Mouse (Mus musculus): Measurements from ENCODE around the gene Rims1. TPM values are rescaled to one million over a fixed set of nuclear protein-coding genes. Genes with fewer than 3 reads are reported as not detected.

Gene Rims1
- polyA plus RNA-seq, 1 experiment from 2014 or later: 4.6 TPM

DNA sequence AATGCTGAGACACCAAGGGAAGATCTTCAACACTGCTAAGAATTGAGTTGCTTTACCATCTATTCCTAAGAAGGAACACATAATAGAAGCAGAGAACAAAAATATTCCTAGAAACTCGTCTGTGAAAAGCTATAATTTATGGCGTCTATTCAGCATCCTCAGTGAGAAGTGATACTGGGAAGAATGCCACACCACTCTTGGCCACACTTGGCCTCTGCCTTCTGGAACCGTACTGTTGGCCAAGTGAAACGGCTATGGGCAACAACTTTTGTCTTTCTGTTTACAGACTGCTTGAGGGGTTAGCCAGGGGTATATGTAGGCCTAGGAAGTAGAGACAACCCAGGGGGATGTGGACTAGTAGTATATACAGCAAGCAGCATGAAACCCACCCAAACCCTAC lies 547.4 kb downstream of the Rims1 start:
- WGBS: 86% methylated on average over 4 of the region's 4 CpGs
- no peaks in the 10 kb centered on the region for H3K4me1 ChIP-seq (replicated peaks; ENCODE audit: control insufficient read depth, insufficient read depth, low read length)
- no peak overlapping the region for H3K27ac ChIP-seq (ENCODE audit: low read depth, low read length)
- no peak overlapping the region for H3K9ac ChIP-seq (ENCODE audit: low read depth, low read length)
- no peak overlapping the region for H3K4me2 ChIP-seq (replicated peaks; ENCODE audit: low read depth, low read length)
- no peaks in the 10 kb centered on the region for H3K9me3 ChIP-seq (ENCODE audit: control insufficient read depth, low read length)
- DNase-seq (ENCODE audit: low spot score) (no peak), ATAC-seq (ENCODE audit: low FRiP score) (no peak)
- H3K36me3 ChIP-seq (ENCODE audit: control insufficient read depth, insufficient read depth, low read length): no peaks in the 10 kb centered on the region
- no peaks in the 10 kb centered on the region for H3K27me3 ChIP-seq (ENCODE audit: control insufficient read depth, insufficient read depth, low read length)
- H3K4me3 ChIP-seq (ENCODE audit: low read depth, low read length): no peak overlapping the region

DNA sequence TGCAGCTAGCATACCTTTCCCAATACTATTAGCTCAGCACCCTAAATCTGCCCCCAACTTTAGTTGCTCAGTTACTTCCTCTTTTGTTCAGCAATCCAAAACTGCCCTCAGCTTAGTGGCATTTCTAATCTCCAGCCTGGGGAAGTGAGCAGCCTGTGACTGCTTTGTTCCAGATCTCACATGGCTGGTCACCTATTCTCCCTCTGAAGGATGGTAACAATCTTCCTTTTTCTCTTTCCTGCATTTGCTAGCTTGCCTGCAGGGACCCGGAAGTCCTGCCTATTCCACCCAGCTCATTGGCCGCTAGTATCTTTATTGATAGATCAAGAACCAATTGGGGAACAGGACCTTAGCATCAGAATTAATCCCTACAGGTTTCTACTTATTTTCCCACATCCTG lies 551.5 kb downstream of the Rims1 start:
- Histone ChIP-seq H3K27me3 (ENCODE audit: control insufficient read depth, insufficient read depth, low read length) (no peaks in the 10 kb centered on the region), H3K4me1 (replicated peaks; ENCODE audit: control insufficient read depth, insufficient read depth, low read length) (no peaks in the 10 kb centered on the region), H3K4me3 (ENCODE audit: low read depth, low read length) (no peak overlapping the region), H3K9me3 (ENCODE audit: control insufficient read depth, low read length) (no peaks in the 10 kb centered on the region), H3K9ac (ENCODE audit: low read depth, low read length) (no peak overlapping the region), H3K4me2 (replicated peaks; ENCODE audit: low read depth, low read length) (no peak overlapping the region), H3K27ac (ENCODE audit: low read depth, low read length) (no peak overlapping the region), H3K36me3 (ENCODE audit: control insufficient read depth, insufficient read depth, low read length) (no peaks in the 10 kb centered on the region)
- ATAC-seq (ENCODE audit: low FRiP score) (no peak), DNase-seq (ENCODE audit: low spot score) (no peak)
- 76% methylated on average over 2 of the region's 2 CpGs for WGBS

DNA sequence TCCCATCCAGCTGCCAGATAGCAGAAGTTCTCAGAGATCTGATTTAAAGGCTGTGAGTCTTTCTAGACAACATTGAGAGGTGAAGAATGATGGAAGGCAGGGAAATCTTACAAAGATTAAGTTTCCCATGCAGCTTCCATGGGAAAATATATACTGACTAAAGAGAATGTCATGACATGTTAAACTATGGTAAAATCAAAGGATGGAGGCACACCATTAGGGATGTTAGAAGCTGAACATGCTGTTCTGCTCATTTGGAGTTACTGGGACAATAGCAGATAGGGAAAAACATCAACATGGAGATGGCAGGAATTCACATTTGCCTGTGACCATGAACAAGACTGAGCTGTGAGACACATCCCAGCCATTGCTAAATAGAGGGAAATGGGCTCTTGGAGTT lies 552.9 kb downstream of the Rims1 start:
- no peak overlapping the region for H3K4me2 ChIP-seq (replicated peaks; ENCODE audit: low read depth, low read length)
- DNase-seq (ENCODE audit: low spot score) (no peak), ATAC-seq (ENCODE audit: low FRiP score) (no peak)
- H3K27ac ChIP-seq (ENCODE audit: low read depth, low read length): no peak overlapping the region
- no peak overlapping the region for H3K4me3 ChIP-seq (ENCODE audit: low read depth, low read length)
- no peaks in the 10 kb centered on the region for H3K36me3 ChIP-seq (ENCODE audit: control insufficient read depth, insufficient read depth, low read length)
- no peaks in the 10 kb centered on the region for H3K4me1 ChIP-seq (replicated peaks; ENCODE audit: control insufficient read depth, insufficient read depth, low read length)
- H3K27me3 ChIP-seq (ENCODE audit: control insufficient read depth, insufficient read depth, low read length): no peaks in the 10 kb centered on the region
- no peak overlapping the region for H3K9ac ChIP-seq (ENCODE audit: low read depth, low read length)
- no peaks in the 10 kb centered on the region for H3K9me3 ChIP-seq (ENCODE audit: control insufficient read depth, low read length)

DNA sequence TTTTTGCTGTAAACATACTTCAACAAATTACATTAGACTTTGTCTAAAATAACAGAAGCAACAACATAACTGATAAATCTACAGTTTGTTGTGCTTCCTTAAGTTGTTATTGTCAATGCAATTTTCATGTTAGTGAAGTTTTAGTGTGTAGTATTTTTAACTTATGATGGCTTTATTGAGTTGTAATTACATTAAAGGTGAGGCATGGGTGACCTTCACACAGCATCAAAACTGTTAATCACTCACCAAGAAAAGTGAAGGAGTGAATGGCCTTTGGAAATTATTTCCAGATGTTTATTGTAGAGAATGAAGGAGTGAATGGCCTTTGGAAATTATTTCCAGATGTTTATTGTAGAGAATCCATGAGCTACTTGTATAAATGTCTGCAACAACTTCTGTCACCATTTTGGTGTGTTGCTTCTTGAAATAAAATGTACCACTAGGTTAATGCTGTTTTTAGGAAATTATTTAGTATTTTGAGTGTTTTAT lies 556.9 kb downstream of the Rims1 start:
- Histone ChIP-seq H3K4me1 (replicated peaks; ENCODE audit: control insufficient read depth, insufficient read depth, low read length) (no peaks in the 10 kb centered on the region), H3K36me3 (ENCODE audit: control insufficient read depth, insufficient read depth, low read length) (no peaks in the 10 kb centered on the region), H3K9me3 (ENCODE audit: control insufficient read depth, low read length) (no peaks in the 10 kb centered on the region), H3K4me2 (replicated peaks; ENCODE audit: low read depth, low read length) (no peak overlapping the region), H3K27me3 (ENCODE audit: control insufficient read depth, insufficient read depth, low read length) (no peaks in the 10 kb centered on the region), H3K27ac (ENCODE audit: low read depth, low read length) (no peak overlapping the region), H3K4me3 (ENCODE audit: low read depth, low read length) (no peak overlapping the region), H3K9ac (ENCODE audit: low read depth, low read length) (no peak overlapping the region)
- ATAC-seq (ENCODE audit: low FRiP score) (no peak), DNase-seq (ENCODE audit: low spot score) (no peak)

DNA sequence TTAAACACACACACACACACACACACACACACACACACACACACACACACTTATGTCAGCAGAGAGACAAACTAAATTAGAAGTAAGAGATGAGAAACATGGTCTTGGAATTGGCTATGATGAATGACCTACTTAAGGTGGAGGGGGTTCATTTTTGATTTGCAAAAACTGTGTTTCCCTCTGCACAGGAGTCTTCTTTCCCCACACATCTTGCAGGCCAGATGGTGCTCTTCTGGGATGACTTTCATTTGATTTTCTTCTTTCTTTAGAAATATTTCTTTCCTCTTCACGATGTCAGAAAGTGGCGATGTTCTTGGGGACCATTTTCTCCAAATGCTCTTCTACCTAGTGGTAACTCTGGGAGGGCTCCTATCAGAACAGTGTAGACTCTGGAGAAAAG lies 560.0 kb downstream of the Rims1 start:
- no peaks in the 10 kb centered on the region for H3K4me1 ChIP-seq (replicated peaks; ENCODE audit: control insufficient read depth, insufficient read depth, low read length)
- no peaks in the 10 kb centered on the region for H3K27me3 ChIP-seq (ENCODE audit: control insufficient read depth, insufficient read depth, low read length)
- H3K4me2 ChIP-seq (replicated peaks; ENCODE audit: low read depth, low read length): no peak overlapping the region
- H3K4me3 ChIP-seq (ENCODE audit: low read depth, low read length): no peak overlapping the region
- DNase-seq (ENCODE audit: low spot score) (no peak), ATAC-seq (ENCODE audit: low FRiP score) (no peak)
- H3K9ac ChIP-seq (ENCODE audit: low read depth, low read length): no peak overlapping the region
- no peak overlapping the region for H3K27ac ChIP-seq (ENCODE audit: low read depth, low read length)
- H3K36me3 ChIP-seq (ENCODE audit: control insufficient read depth, insufficient read depth, low read length): no peaks in the 10 kb centered on the region
- H3K9me3 ChIP-seq (ENCODE audit: control insufficient read depth, low read length): no peaks in the 10 kb centered on the region
- WGBS: 94% methylated on average over 2 of the region's 2 CpGs
